Mouse (Mus musculus) brain, embryonic 18.5 days (tissue): Measurements from ENCODE around the gene Yars.

ENCODE experiments used
- DNase-seq: peaks from one replicate; pipeline ENCODE4 v3.0.0-alpha.2; 2012; ENCODE audit warnings: low read depth, low spot score

Gene Yars

DNA sequence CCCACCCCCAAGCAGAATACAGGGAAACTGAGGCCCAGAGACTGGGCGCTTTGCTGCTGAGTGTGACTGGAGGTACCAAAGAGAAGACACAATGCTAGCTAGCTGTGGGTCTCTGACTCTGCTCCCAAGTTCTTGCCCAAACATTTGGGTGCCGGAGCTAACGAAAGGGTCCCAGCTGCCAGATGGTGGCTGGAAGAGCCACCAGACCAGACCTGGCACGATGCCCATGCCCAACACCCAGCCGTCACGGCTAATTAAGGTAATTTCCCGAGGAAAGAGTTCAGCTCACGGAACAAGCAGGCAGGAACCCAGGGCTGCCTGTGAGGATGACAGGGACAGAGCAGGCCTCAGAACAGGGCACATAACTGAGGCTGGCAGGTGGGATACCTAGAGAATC is 38.4 kb downstream of the Yars start:
- DNase-seq: no peak

DNA sequence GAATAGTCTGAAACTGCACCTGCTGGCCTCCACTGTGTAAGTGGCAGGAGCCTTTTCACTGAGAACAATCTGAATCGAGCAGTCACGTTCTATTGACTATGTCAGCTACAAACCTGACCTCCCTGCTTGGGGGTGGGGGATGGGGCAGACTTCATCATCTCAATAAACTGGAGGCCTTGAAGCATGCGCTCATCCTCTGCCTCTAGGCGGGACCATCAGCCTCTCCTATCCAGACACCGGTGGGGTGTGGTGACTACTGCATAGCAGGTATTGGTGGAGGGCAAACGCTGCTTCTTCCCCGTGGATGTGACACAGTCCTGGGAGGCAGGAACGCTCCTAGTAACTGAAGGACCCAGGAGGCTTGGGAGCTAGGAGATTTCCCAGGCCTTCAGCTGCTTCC is 41.4 kb downstream of the Yars start:
- DNase-seq: no peak

DNA sequence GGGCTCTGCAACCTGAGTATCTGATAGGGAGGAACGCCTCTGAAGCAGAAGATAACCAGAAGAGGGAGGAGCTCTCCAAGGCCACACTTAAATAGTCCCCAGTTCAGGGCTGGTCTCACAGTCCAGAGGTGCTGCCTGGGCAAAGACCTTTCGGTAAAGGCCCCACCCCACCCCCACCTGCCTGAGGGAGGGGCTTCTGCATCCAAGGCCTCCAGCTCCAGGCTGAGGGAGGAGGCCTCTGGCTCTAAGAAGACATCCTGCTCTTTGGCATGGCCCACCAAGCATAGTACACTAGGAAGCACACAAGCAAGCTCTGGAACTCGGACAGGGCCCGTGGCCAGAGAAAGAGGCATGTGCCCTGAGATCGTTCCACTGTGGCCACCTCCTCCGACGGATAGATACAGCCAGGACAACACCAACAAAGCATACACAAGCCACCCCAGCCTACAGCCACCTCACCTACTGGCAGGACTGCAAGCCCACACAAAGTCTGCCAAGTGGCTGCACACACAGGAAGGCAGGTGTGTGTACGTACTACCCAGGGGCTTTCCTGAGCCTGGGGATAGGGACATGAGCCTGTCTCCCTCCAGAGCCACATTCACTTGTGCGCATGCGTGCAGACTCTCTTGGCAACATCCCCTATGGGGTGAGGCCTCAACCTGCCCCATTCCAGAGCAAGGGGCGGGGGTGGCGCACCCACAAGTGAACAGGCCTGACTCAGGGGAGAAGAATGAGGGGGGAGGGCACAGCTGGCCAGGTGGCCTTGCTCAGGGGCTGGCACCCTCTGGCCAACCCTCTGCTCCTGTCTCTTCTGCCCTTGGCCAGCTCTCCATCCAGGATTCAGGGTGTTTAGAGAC is 42.3 kb downstream of the Yars start:
- no peak for DNase-seq

DNA sequence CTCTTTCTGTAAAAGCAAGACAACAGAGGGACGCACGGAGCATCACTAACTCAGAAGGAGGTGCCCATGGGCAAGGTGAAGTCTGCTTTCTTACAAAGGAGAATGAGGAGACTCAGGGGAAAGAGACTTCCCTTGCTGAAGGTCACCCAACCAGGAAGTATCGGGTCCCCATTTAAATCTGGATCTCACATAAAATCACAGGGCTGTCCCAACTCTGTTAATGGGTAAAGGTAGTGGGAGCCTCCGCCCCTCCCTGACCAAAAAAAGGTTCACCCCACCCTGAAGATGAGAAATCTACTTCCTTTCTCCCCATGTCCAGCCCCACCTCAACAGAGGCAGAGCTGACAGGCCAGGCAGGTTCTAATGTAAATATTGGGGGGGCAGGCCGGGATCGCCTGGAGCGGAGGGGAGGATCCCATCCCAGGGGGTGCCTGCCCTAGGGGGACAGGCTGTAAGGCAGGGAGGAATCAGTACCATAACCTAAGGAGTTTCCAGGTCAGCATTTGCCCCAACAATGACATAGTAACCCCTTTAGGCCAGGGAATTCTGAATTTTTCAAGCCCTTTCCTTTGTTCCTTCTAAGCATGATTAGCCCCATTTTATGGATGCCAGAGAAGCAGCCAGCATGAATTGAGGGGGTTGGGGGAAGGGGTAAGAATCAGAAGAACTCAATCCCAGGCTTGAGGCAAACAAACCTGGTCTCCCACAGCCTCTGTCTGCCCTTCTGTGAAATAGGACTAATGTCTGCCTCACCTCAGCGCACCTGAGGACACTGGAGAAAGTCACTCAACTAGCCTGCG is 43.2 kb downstream of the Yars start:
- DNase-seq: no peak

DNA sequence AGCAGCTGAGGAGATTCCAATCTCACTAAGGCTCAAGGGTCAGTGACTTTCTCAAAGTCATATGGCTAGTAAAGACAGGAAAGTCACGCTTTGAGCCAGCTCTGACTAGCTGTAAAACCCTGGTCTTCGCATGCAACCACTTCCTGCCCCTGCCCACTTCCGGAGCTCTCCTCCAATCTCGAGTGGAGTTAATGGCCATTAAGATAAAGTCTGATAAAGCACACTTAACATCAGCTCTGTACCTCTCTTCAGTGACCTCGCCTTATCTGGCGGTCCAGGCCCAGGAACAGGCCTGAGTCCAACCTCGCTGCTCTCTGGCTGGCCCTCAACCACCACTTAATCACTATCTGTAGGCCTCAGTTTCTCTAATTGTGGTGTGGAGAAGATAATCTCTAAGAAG is 44.9 kb downstream of the Yars start:
- DNase-seq: no peak

- DNase-seq: no peak
Observed at GRCm38 (mm10) chr4:129235147-129235546, 45.6 kb downstream of the Yars start.

- no peak for DNase-seq
Observed at GRCm38 (mm10) chr4:129236236-129236813, 46.8 kb downstream of the Yars start.

- no peak for DNase-seq
Observed at GRCm38 (mm10) chr4:129237843-129238441, 48.4 kb downstream of the Yars start.

- no peak for DNase-seq
Observed at GRCm38 (mm10) chr4:129238579-129239016, 49.0 kb downstream of the Yars start.

DNA sequence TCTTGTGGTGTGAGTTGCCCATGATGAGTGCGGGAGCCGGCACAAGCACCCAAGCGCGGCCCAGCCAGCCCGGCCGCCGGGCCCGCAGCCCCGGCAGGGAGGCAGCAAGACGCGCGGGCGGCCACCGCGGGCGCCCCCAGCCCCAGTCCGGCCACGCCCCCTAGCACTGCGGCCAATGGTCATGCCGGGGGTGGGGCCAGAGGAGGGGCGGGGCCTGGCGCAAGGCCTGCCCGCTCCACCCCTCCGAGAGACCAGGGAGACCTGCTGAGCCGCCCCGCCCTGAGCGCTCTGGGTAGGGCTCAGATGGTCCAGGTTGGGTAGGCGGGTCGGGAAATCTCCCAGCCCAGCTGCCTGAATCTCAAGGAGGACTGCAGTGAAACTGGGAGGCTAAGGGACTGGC is 49.5 kb downstream of the Yars start:
- DNase-seq: no peak

GRCm38 (mm10) chr4:129241898-129242297 is 52.3 kb downstream of the Yars start:
- DNase-seq: no peak

DNA sequence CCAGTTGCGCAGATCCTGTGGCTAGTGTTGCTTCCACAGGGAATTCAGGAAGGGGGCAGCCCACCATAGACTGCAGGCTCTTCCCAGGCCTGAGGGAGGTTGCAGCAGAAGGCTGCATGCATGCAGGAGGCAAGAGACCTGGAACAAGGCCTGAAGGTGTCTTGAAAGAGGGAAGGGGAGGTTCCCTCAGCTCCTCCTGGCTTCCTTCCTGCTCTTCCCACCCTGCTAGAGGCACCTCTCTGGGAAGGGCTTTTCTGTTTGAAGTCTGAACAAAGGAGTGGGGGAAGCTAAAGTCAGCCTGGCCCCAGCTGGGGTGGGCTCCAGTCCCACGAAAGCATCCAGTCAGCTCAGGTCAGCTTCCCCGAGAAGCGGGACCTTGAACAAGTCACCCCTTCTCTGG is 52.8 kb downstream of the Yars start:
- DNase-seq: no peak

GRCm38 (mm10) chr4:129242761-129243160 is 53.2 kb downstream of the Yars start:
- DNase-seq: no peak

DNA sequence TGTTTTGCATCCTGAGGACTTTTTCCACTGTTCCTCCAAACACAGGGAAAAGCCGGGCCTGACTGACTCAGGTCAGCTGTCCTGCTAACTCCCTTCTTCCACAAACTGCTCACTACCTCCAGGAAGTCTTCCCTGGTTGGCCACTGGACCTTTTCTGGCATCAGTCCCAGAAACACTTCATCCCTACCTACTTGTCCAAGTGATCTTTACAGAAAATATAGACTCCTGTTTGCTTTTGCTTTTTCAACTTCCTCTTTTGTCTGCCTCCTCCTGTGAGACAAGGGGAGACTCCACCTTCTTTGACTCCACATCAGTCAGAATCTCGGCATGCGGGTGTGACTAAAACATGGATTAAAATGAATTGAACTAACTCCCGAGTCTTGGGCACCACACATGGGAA is 55.2 kb downstream of the Yars start:
- DNase-seq: no peak

- DNase-seq: no peak
Observed at GRCm38 (mm10) chr4:129246360-129247301, 57.1 kb downstream of the Yars start.

DNA sequence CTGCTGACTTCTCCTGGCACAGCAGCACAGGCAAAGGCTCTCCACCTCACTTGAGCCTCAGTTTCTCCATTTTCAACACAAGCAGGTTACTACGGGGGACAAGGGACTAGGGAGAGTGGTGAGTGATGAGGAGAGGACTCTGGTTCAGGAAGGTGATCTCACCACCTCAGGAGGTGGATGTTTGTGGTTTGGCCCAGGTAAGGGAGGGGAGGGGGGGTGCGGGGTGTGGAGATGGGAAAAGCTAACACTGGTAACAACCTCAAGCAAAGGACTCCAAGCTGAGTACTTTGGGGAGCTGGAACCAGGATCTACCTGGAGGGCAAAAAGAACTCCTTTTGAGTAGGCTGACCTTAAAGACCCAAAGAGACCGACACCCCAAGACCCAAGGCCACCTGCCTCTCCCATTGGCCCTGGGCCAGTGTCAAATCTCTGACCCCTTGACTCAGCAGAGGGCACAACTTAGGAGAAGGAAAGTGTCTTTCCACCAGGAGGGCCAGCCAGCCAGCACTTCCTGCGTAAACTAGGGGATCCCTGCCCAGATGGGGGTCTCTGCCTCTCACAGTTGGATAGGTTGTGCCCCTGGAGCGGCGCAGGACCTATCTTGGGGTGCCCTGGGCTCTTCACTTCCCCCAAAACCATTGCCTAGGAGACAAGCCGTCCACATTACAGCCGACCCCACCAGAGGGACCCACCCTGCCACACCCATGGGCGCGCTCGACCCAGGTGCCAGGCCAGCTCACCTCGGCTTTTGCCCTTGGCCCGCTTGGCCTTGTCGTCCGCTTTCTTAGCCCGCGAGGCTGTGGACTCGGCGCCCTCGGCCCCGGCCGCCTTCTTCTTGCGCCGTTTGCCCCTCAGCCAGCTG is 58.1 kb downstream of the Yars start:
- no peak for DNase-seq

DNA sequence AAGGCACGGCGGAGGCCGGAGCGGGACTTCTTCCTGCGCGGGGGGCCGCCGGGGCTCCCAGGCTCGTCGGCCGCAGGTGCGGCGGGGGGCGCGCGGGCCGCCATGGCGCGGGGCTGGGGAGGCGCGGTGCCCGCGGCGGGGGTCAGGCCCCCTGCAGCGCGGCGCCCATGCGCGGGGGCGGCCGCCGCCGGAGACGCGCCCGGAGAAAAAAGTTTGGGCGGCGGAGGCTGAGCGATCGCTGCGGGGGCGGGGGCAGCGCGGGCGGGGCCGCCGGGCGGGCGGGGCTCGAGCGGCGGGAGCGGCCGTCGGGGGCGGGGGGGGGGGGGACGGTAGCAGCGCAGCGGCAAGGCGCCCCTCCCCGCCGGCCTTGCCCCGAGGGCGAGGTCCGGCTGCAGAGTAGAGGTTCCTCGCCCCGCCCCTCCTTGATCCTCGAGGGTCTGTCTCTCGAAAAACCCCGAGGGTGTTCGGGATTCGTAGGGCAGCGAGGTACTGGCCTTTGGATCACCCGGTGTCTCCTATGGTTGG is 58.7 kb downstream of the Yars start:
- no peak for DNase-seq

DNA sequence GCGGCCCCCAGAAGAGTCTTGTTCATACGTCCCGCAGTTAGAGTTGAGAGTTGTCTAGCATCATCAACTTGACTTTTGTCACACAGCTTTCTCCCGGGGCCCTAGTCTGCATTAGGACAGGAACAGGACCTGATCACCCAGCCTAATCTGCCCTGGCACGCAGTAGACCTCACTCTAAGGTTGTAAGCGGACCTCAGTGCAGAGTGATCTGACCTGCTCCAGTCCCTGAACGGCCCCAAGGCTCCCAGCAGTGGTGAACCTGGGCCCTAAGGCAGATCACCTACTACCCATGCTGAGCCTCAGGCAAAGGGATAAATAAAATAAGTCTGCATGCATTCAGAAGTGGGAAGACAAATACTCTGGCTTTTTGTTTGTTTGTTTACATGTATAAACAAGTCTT is 59.7 kb downstream of the Yars start:
- no peak for DNase-seq

- no peak for DNase-seq
Observed at GRCm38 (mm10) chr4:129250759-129251481, 61.4 kb downstream of the Yars start.
